Mouse (Mus musculus) monocyte, adult 5-6 weeks (primary cell): Measurements from ENCODE around the gene Ctdnep1. TPM values are rescaled to one million over a fixed set of nuclear protein-coding genes. Genes with fewer than 3 reads are reported as not detected.
"Not testable (repeated sequence)": the region's sequence is repeated elsewhere in the genome, so short reads cannot be mapped to it uniquely, and the experiment has no call there.

ENCODE experiments used
- ATAC-seq: fragments of 153-309, 156-312 bp; replicated peaks from 2 replicates; pipeline ENCODE4 v1.8.0; 2017; ENCODE audit warnings: mild to moderate bottlenecking; ENCODE audit not compliant: low TSS enrichment, insufficient number of reproducible peaks, severe bottlenecking, poor library complexity, low FRiP score
- total RNA-seq: library from RNA; stranded (forward); fragments of 200-1000, 200-491, 200-594 nt; gene quantifications from 3 replicates; pipeline ENCODE4 v1.2.3, GENCODE M21; 2017

The Ctdnep1 gene
- total RNA-seq, 1 experiment from 2014 or later, result 19.4 TPM

DNA sequence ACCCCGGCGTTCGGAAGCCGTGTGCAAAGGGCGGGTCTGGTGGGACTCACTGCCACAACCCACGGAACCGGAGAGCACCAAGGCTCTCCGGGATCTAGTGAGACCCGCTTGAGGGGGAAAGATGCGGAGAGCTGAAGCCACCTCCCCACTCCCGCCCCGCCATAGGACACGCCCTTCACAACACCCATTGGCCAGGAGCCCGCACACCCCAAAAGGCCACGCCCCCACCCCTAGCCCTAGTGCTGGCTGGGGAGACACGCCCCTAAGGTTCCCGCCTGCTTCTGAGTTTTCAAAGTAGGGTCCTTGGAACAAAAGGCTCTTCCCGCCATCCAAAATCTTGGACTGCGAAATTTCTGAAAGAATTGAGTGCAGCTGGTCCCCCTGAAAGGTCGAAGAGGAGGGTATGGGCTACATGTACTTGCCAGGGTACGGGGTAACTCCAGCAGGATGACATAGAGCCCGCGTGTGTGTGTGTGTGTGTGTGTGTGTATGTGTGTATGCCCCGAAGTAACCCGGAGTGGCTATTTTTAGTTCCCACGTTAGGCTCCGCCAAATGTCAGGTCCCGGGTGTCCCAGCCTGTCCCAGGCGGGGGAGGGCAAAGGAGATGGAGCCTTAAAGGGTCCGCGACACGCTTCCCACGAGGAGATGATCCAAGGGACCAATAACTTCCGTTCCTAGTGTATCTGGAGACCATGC is 32.7 kb upstream of the Ctdnep1 start, which contains the start of gene Slc2a4:
Gene Slc2a4 (minus strand): TSS at position 123 of the 697 bp plus-strand sequence.
- ATAC-seq, result peak; percentile 71

DNA sequence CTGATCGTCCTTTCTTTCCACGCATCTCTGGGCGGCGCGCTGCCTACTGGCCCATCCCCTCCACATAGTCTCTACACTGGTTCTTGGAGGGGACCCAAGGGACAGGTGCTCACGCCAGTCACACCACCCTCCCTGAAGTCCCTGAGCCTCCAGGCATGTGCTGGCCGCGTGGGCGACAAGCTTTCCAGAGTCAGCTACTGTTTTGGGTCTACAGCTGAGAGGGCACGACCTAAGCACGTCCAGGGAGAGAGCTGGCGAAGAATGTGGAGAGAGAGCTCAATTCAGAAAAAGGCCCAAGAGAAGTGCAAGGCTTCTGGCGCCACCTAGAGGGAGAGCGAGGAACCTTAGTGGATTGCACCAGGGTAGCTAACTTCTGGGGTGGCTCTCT is 32.2 kb upstream of the Ctdnep1 start:
- ATAC-seq, result peak; percentile 80

DNA sequence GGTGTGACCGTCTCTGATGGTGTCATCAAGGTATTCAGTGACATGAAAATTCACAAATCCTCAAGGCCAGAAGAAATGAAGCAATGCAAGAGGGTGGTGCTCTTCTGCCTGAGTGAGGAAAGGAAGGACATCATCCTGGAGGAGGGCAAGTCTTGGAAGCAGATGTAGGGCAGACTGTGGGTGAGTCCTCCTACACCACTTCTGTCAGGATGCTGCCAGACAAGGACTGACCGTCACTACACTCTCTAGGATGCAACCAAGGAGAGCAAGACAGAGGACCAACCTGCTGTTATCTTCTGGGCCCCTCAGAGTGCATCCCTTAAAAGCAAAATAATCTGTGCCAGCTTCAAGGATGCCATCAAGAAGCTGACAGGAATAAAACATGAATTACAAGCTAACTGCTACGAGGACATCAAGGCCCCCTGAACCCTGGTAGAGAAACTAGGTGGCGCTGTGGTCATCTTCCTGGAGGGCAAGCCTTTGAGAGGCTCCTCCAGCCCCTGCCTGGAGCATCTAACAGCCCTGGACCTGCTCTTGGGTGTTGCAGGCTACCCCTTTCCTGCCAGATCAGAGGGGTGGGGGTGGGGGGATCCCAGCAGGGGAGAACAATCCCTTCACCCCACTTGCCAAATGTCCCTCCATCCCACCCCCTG is 30.0 kb upstream of the Ctdnep1 start:
- ATAC-seq, result no peak

DNA sequence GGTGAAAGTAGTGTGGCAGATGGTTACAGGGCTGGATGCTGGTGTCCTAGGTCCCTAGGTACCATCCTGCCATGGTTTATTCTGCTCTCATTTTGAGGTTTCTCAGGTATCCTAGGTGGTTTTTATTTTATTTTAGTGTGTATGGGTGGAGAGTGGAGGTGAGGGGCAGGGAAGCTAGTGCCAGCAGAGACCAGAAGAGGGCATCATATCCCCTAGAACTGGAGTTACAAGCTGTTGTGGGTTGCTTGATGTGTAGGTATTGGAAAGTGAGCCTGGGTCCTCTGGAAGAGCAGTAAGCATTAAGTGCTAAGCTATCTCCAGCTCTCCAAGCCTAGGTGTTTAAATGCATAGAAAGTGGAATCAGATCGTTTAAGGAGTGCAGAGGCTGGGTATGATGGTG is 28.7 kb upstream of the Ctdnep1 start:
- no peak for ATAC-seq

DNA sequence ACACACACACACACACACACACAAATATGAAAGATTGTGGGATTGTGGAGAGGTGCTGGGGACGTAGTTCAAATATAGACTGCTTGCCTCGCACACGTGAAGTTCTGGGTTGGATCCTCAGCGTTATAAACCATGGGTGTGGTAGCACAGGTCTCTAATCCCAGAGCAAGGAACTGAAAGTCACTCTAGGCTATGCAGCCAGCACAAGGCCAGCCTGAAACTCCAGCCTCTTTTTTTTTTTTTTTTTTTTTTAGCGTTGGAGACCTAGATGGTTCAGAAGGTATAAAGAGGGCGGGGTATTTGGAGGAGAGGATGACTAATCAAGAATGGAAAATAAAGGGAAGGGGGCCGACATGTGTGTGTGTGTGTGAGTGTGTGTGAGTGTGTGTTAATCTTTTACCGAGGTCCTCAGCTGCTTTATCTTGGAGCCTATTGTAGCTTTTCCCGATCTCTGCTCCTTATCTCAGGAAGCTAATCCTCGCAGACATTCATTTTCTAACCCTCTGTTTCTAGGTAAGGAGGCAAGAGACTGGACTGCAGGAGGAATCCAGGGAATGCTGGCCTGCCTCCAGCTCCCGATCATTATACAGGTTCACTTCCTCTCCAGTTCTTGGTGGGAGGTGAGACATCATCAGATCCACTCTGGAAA is 27.6 kb upstream of the Ctdnep1 start:
- ATAC-seq, result no peak

DNA sequence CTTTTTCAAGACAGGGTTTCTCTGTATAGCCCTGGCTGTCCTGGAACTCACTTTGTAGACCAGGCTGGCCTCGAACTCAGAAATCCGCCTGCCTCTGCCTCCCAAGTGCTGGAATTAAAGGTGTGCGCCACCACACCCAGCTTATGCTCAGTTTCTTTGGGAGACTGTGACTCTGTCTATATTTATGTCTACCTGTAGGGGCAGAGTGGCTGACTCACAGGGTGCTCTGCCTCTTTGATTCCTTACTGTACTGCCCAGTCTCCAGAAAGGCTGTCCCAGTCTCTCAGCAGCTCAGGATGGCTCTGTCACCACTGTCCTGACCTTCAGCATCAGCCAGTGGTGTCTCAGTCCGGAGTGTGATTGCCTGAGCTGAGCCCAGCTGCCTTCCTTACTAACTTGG is 25.3 kb upstream of the Ctdnep1 start:
- ATAC-seq, result not testable (repeated sequence)

DNA sequence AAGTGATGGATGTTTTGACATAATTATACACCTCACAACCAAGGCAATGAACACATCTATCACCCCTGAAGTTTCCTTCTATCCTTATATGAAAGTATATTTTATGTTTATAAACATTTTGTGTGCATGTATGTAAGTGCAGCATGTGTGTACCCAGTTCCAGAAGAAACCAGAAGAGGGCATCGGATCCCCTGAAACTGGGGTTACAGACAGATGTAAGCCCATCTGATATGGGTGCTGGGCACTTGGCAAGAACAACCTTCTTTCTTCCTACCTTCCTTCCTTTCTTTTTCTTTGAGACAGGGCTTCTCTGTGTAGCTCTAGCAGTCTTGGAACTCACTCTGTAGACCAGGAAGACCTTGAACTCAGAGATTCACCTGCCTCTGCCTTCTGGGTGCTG is 24.7 kb upstream of the Ctdnep1 start:
- no peak for ATAC-seq

DNA sequence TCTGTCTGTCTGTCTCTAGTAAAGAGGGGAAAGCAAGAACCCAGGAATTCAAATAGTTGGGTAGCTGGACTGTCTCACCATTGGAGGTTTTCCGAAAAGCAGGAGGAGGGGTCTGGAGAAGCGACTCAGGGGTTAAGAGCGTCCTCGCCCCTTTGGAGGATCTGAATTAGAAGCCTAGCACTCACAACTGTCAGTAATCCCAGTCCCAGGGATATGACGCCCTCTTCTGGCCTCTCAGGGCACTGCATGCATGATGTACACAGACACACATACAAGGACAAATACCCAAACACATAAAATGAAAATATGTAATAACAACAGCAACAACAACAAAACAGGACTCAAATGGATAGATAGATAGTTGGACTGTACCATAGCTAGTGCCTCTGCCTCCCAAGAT is 20.3 kb upstream of the Ctdnep1 start:
- no peak for ATAC-seq

DNA sequence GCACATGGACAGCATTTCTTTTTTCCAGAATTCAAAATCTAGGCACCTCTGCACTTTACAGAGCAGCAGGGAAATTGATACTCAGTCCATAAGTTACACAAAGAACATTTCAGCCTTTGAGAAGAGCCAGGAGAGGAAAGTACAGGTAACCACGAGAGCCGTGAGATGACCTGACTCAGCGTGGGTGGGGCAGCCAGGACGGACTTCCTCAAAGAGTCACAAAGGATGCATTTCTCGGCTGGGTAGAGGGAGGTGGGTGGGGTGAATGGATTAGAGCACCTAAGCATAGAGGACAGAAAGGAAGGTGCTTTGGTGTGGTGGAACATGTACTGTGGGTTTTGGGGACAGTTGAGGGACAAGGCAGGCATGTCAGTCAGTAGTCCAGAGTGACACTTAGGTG is 19.1 kb upstream of the Ctdnep1 start:
- 0 out of 2 replicates have a peak, but pooled peaks have one; percentile 14 for ATAC-seq

DNA sequence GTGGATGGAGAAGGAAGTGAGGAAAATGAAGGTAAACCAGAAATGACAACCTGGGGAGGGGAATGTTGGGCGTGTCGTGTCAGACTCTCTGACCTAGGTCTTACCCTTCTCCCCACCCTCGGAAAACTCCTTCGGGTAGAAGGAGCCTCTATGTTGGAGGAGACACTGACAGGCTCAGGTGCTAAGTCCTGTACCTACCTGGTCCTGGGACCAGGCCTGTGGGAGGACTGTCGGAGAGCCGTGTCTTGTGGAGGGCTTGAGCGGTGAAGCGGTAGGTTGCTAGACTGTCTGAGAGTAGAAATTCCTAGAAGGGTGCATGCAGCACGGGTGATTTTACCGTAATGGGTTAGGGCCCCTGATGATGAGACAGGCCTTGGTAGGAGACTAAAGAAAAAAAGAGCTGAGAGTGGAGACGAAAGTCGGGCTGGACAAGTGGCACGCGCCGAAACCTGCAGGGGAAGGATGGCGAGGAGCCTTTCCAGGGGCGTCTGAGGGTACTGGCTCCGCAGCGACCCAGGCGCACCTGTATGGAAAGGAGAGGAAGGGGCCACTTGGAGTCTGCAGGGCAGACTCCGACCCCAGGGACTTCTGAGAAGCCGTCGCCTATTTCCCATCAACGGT is 16.2 kb upstream of the Ctdnep1 start, which contains the start of gene Cldn7:
Gene Cldn7 (plus strand): TSS at position 130 of the 621 bp plus-strand sequence.
- no peak for ATAC-seq

DNA sequence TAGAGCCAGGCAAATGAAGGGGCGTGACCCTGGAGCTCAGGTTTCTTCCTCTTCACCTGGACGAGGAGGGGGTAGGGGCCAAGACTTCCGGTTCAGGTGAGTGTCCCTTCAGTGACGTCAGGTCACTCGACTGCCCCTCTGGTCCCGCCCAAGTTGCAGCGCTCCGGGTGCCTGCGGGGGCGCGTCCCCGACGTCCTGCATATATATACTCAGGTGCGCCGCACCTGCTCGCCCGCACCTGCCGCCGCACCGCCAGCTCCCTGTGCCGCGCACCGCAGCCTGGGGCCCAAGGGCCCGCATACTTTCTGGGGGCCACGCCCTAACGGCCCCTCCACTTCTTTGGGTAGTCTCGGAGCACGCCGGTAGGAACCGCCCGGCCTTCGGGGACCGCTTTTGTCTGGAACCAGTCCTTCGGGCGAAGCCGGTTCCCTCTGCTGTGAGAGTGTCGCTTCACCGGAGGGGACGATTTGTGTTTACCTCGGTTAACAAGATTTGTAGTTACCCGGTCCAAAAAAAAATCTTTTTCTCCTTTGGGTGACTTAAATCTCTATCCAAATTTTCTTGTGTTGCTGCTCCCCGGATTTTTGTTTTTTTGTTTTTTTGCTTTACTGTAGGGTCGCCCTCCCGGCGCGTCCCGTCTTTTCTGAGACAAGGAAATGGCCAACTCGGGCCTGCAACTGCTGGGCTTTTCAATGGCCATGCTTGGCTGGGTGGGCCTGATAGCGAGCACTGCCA is 15.5 kb upstream of the Ctdnep1 start:
- no peak for ATAC-seq

DNA sequence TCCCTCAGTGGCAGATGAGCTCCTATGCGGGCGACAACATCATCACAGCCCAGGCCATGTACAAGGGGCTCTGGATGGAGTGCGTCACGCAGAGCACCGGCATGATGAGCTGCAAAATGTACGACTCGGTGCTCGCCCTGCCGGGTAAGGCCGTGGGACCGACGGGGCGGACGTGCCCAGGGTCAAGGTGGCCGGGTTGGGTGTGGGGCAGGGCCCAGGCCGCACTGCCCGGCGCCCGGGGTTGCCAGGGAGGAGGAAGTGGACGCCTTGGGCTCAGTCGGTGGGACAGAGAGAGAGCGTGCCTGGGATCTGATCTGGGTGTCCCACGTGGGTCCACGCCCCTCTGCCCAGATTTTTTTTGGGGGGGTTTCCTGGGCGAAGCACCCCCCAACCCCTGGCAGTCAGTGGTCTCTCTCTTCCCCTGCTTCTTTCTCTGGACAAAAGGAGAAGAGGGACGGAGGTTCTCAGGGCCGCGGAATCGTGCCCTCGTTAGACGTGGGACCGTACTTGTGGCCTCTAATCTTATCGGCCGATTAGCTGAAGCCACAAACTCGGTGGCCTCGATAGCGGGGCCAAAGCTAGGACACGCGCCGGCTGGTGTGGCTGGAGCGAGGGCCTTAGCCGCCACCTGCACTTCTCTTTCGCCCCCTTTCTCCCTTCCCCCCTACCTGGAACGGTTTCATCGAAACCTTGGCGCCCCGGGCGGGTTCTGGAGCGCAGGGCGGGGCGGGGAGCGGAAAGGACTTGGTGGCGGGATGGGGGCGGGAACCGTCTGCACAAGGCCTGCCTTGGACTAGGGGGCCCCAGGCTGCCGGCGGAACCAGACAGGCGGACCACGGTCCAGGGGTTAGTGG is 14.7 kb upstream of the Ctdnep1 start:
- ATAC-seq, result no peak

DNA sequence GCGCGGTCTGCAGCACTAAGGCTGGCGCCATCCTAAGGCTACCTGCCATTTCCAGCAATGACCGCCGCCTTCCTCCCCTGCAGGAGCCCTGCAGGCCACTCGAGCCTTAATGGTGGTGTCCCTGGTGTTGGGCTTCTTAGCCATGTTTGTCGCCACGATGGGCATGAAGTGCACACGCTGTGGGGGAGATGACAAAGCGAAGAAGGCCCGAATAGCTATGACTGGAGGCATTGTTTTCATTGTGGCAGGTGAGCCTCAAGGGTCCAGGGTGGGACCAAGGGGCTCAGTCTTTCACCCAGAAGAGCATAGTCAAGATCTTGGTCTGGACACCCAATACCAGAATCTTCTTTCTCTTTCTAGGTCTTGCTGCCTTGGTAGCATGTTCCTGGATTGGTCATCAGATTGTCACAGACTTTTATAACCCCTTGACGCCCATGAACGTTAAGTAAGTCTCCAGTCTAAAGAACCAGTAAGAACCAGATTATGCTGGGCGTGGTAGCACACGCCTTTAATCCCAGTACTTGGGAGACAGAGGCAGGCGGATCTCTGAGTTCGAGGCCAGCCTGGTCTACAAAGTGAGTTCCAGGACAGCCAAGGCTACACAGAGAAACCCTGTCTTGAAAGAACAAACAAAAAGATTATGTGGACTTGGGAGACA is 14.0 kb upstream of the Ctdnep1 start:
- ATAC-seq, result no peak

DNA sequence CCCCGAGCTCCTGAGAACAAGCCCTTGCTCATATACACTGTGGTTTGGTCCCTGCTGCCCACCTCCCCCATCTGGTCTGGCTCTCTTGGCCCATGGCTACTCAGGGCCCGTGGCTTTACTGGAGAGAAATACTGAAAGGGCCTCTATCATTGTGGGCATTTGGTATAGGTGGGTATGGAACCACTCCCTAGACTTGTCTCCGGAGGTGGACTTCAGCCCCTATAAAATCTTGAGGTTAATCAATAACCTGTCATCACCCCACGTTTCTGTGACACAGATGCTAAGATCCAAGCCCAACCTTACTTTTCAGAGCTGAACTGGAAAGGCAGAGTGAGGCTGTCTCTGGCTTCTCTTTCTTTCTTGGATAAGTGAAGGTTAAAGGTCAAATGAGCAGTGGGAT is 12.2 kb upstream of the Ctdnep1 start:
- no peak for ATAC-seq

DNA sequence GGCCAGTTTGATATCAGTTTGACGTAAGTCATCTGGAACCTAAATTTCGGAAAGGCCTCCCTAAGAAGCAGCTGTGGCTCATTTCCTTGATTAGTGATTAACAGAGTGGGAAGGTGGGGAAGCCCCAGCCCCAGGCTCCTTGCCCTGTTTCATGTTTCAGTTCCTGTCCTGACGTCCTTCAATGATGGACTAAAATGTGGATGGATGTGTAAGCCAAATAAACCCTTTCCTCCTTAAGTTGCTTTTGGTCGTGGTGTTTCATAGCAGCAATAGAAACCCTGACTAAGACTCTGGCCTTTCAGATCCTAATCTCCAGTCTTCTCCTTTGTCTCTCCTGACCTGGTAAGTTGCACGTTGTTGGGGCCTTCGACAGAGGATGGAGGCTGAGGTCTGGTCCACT is 10.7 kb upstream of the Ctdnep1 start:
- no peak for ATAC-seq

DNA sequence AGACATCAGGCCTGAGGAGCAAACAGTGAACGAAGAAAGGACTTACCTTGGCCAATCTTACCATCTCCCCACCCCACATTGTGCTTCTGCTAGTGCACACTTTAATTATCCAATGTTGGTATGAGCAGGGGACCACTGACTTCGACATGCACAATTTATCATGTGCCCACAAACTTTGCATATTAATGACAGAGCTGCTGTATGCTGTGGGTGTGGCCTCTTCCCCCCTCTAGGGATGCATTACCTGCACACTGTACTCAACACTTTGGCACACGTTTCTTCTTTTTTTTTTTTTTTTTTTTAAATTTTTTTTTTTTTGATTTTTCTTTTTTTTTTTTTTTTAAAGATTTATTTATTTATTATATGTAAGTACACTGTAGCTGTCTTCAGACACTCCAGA is 10.2 kb upstream of the Ctdnep1 start:
- no peak for ATAC-seq

DNA sequence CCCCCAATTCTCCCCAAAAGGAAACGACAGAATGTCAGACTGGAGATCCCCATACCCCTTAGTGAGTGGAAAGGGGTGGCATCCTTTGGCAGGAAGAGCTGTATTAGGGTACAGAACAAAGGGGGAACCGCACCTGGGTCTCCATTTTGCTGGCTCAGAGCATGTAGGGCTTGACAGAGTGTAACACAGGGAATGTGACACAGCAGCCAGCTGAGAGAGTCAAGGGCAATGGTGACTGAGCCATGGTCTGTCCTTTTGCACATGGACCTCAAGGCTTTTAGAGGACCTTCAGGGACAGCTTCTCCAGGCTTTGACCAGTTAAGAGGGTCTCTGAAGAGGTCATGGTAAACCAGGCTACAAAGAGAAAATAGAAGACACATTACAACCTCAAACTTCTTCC is 6.0 kb upstream of the Ctdnep1 start:
- no peak for ATAC-seq

DNA sequence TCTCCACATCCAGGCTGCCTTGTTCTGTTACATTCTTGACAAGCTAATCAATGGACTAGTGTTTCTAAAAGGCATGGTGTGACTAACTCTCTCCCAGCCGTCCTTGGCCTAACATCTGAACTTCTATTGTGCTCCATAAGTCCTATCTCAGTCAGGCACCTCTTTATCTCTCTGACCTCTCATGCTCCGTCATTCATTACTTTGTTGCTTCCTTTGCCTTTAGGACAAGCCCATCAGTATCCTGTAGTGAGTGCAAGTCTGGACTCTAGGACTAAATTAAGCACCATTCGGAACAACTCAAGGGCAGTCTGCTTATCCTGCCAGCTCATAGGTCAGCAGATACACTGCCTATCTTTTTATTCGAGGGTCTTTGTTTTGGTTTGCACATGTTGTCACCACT is 4.7 kb upstream of the Ctdnep1 start:
- no peak for ATAC-seq
